Mouse (Mus musculus): ENCODE measurements around the gene Olfr1377. TPM values are rescaled to one million over a fixed set of nuclear protein-coding genes. Genes with fewer than 3 reads are reported as not detected.

Olfr1377 gene
- not detected in 2 replicates for total RNA-seq (2012; rRNA removed)
- polyA plus RNA-seq (2012; ENCODE audit: insufficient read depth in 1 of 2, insufficient read length in 2 of 2, low read depth in 1 of 2, low replicate concordance in 2 of 2, missing spikeins in 1 of 2): not detected

DNA sequence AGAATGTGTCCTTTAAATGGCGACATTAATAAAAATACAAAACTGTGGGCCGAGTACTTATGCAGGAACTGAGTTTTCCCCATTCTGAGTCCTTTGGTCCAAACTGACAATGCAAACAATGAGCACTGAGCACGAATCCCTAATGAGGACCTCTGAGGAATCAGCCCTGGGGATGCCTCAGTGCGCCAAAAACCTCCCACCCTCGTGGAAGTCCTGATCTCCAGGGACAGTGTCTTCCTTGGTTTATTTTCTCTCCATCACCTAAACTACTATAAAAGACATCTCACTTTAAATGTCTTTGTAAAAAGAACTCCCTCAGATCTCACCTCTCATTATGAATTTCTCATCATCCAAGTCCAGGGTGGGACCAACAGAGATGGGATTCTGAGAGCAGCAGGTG is at the start of gene Olfr1377:
Gene Olfr1377 (plus strand): TSS at position 301 of the 400 bp plus-strand sequence.
- DNase-seq (ENCODE audit: low read depth, low spot score): no peak
- no peaks in the 10 kb centered on the region for H3K27me3 ChIP-seq (ENCODE audit: control insufficient read depth in 1 of 2, insufficient read depth in 2 of 2, low read length in 2 of 2)
- no peaks in the 10 kb centered on the region for H3K4me1 ChIP-seq (ENCODE audit: control insufficient read depth in 1 of 2, insufficient read depth in 2 of 2, low read length in 2 of 2)
- H3K9me3 ChIP-seq (replicated peaks; ENCODE audit: insufficient read depth, low read length): no peaks in the 10 kb centered on the region
- TF ChIP-seq GABPA (IDR thresholded peaks at IDR 0.05; ENCODE audit: low read depth, low read length) (no peak), EP300 (IDR thresholded peaks at IDR 0.05; ENCODE audit: low read depth in 1 of 2, low read length in 2 of 2) (no peak), ETS1 (IDR thresholded peaks at IDR 0.05; ENCODE audit: low read depth, low read length) (no peak), USF1 (IDR thresholded peaks at IDR 0.05; ENCODE audit: low read depth, low read length) (no peak), SMC3 (IDR thresholded peaks at IDR 0.05; ENCODE audit: low read depth, low read length) (no peak), ZMIZ1 (IDR thresholded peaks at IDR 0.05; ENCODE audit: low read depth, low read length) (no peak), E2F4 (IDR thresholded peaks at IDR 0.05; ENCODE audit: borderline replicate concordance, low read depth, low read length) (no peak), ZKSCAN1 (IDR thresholded peaks at IDR 0.05; ENCODE audit: low read depth, low read length) (no peak), CHD2 (IDR thresholded peaks at IDR 0.05; ENCODE audit: low read length) (no peak), GATA1 (IDR thresholded peaks at IDR 0.05; ENCODE audit: low read depth, low read length) (no peak), ZNF384 (IDR thresholded peaks at IDR 0.05; ENCODE audit: low read depth, low read length) (no peak), BHLHE40 (IDR thresholded peaks at IDR 0.05; ENCODE audit: borderline replicate concordance, low read depth, low read length) (no peak)
- H3K9ac ChIP-seq (ENCODE audit: control insufficient read depth, low read depth, low read length, poor library complexity, severe bottlenecking): no peak within 1 kb of the TSS
- H3K4me3 ChIP-seq (ENCODE audit: control insufficient read depth in 1 of 2, insufficient read depth in 1 of 2, low read depth in 2 of 2, low read length in 2 of 2): no peak within 1 kb of the TSS
- H3K36me3 ChIP-seq (ENCODE audit: control insufficient read depth in 1 of 2, insufficient read depth in 2 of 2, low read length in 2 of 2): no peaks in the 10 kb centered on the region
- H3K27ac ChIP-seq (ENCODE audit: control insufficient read depth, low read depth, low read length): no peak within 1 kb of the TSS
- no peaks in the 10 kb centered on the region for H3K79me2 ChIP-seq (ENCODE audit: control insufficient read depth, insufficient read depth, low read length, poor library complexity)

DNA sequence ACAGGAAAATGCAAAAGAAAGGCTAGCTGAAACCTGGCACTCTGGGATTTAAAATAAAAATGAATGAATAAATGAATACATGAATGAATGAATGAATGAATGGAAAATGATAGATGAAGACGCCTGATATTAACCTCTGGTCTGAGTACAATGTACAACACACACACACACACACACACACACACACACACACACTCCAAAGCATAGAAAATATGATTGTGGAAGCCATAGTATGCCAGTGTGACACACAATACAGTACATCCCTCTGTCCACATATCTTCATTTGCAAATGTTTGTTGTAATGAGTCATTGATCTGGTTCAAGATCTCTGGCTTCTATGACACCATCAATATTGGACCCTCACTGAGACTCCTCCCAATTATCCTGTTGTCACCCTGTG is 49.7 kb upstream of the Olfr1377 start:
- H3K36me3 ChIP-seq (ENCODE audit: control insufficient read depth in 1 of 2, insufficient read depth in 2 of 2, low read length in 2 of 2): no peaks in the 10 kb centered on the region
- no peak overlapping the region for H3K9ac ChIP-seq (ENCODE audit: control insufficient read depth, low read depth, low read length, poor library complexity, severe bottlenecking)
- TF ChIP-seq POLR2A (IDR thresholded peaks at IDR 0.05; ENCODE audit: control insufficient read depth in 1 of 2, insufficient read depth in 1 of 2, low read depth in 1 of 2, low read length in 2 of 2, poor library complexity in 1 of 2) (no peak), KAT2A (conservative IDR thresholded peaks at IDR 0.05; ENCODE audit: low read depth, low read length) (no peak), MXI1 (IDR thresholded peaks at IDR 0.05; ENCODE audit: low read depth, low read length) (no peak), MAFK (IDR thresholded peaks at IDR 0.05; ENCODE audit: borderline replicate concordance, low read depth, low read length) (no peak), NELFE (IDR thresholded peaks at IDR 0.05; ENCODE audit: low read depth, low read length) (no peak), ZC3H11A (IDR thresholded peaks at IDR 0.05; ENCODE audit: low read depth, low read length) (no peak), BHLHE40 (IDR thresholded peaks at IDR 0.05; ENCODE audit: borderline replicate concordance, low read depth, low read length) (no peak), MAX (IDR thresholded peaks at IDR 0.05; ENCODE audit: low read length) (no peak), TBP (IDR thresholded peaks at IDR 0.05; ENCODE audit: low read depth, low read length) (no peak), TCF12 (IDR thresholded peaks at IDR 0.05; ENCODE audit: low read depth, low read length) (no peak), CHD1 (IDR thresholded peaks at IDR 0.05; ENCODE audit: low read depth, low read length) (no peak)
- H3K79me2 ChIP-seq (ENCODE audit: control insufficient read depth, insufficient read depth, low read length, poor library complexity): no peaks in the 10 kb centered on the region
- DNase-seq (ENCODE audit: low read depth, low spot score): no peak
- no peak overlapping the region for H3K4me3 ChIP-seq (ENCODE audit: control insufficient read depth in 1 of 2, insufficient read depth in 1 of 2, low read depth in 2 of 2, low read length in 2 of 2)
- no peaks in the 10 kb centered on the region for H3K27me3 ChIP-seq (ENCODE audit: control insufficient read depth in 1 of 2, insufficient read depth in 2 of 2, low read length in 2 of 2)
- H3K27ac ChIP-seq (ENCODE audit: control insufficient read depth, low read depth, low read length): no peak overlapping the region
- no peaks in the 10 kb centered on the region; the same call in 1 of the 2 replicates for H3K9me3 ChIP-seq (replicated peaks; ENCODE audit: insufficient read depth, low read length)
- no peaks in the 10 kb centered on the region for H3K4me1 ChIP-seq (ENCODE audit: control insufficient read depth in 1 of 2, insufficient read depth in 2 of 2, low read length in 2 of 2)

All from MEL (cell line).